Mouse (Mus musculus): ENCODE measurements around the gene Arhgap10.

Arhgap10 gene

GRCm38 (mm10) chr8:77516845-77517244 lies 908 bp downstream of the Arhgap10 start:
- peak; percentile 27 for DNase-seq (ENCODE audit: low read depth, low spot score)

GRCm38 (mm10) chr8:77515786-77516185 lies 2.0 kb downstream of the Arhgap10 start:
- DNase-seq (ENCODE audit: low read depth, low spot score) = peak; percentile 87

GRCm38 (mm10) chr8:77515201-77515600 lies 2.6 kb downstream of the Arhgap10 start:
- DNase-seq (ENCODE audit: low read depth, low spot score) = no peak

- DNase-seq (ENCODE audit: low read depth, low spot score) = peak; percentile 65
Observed at GRCm38 (mm10) chr8:77511750-77512493, 5.8 kb downstream of the Arhgap10 start.

GRCm38 (mm10) chr8:77510426-77510825 lies 7.3 kb downstream of the Arhgap10 start:
- DNase-seq (ENCODE audit: low read depth, low spot score) = no peak

- DNase-seq (ENCODE audit: low read depth, low spot score) = no peak
Observed at GRCm38 (mm10) chr8:77509044-77509443, 8.7 kb downstream of the Arhgap10 start.

- DNase-seq (ENCODE audit: low read depth, low spot score) = no peak
Observed at GRCm38 (mm10) chr8:77507510-77508035, 10.2 kb downstream of the Arhgap10 start.

GRCm38 (mm10) chr8:77506539-77506938 lies 11.2 kb downstream of the Arhgap10 start:
- DNase-seq (ENCODE audit: low read depth, low spot score) = no peak

- DNase-seq (ENCODE audit: low read depth, low spot score) = no peak
Observed at GRCm38 (mm10) chr8:77502547-77502946, 15.2 kb downstream of the Arhgap10 start.

- no peak for DNase-seq (ENCODE audit: low read depth, low spot score)
Observed at GRCm38 (mm10) chr8:77501131-77501530, 16.6 kb downstream of the Arhgap10 start.

GRCm38 (mm10) chr8:77500264-77500663 lies 17.5 kb downstream of the Arhgap10 start:
- no peak for DNase-seq (ENCODE audit: low read depth, low spot score)

- no peak for DNase-seq (ENCODE audit: low read depth, low spot score)
Observed at GRCm38 (mm10) chr8:77497442-77497841, 20.3 kb downstream of the Arhgap10 start.

GRCm38 (mm10) chr8:77496253-77496652 lies 21.5 kb downstream of the Arhgap10 start:
- no peak for DNase-seq (ENCODE audit: low read depth, low spot score)

GRCm38 (mm10) chr8:77494376-77495328 lies 23.1 kb downstream of the Arhgap10 start:
- no peak for DNase-seq (ENCODE audit: low read depth, low spot score)

GRCm38 (mm10) chr8:77492356-77493058 lies 25.2 kb downstream of the Arhgap10 start:
- peak; percentile 84 for DNase-seq (ENCODE audit: low read depth, low spot score)

GRCm38 (mm10) chr8:77491231-77491923 lies 26.4 kb downstream of the Arhgap10 start:
- DNase-seq (ENCODE audit: low read depth, low spot score) = no peak

GRCm38 (mm10) chr8:77490095-77490781 lies 27.5 kb downstream of the Arhgap10 start:
- peak; percentile 89 for DNase-seq (ENCODE audit: low read depth, low spot score)

- no peak for DNase-seq (ENCODE audit: low read depth, low spot score)
Observed at GRCm38 (mm10) chr8:77489235-77489634, 28.5 kb downstream of the Arhgap10 start.

- DNase-seq (ENCODE audit: low read depth, low spot score) = no peak
Observed at GRCm38 (mm10) chr8:77488215-77488606, 29.5 kb downstream of the Arhgap10 start.

- DNase-seq (ENCODE audit: low read depth, low spot score) = peak; percentile 48
Observed at GRCm38 (mm10) chr8:77487590-77488214, 30.1 kb downstream of the Arhgap10 start.
